Mouse (Mus musculus) inflammation-experienced regulatory T-cells, adult 6 months (primary cell): ENCODE data around the gene Atp5g2. TPM values are rescaled to one million over a fixed set of nuclear protein-coding genes. Genes with fewer than 3 reads are reported as not detected.

Experiments used
- ATAC-seq: one replicate; pipeline ENCODE4 v1.8.0; 2017
- polyA plus RNA-seq, 3 experiments: library from polyadenylated mRNA; unstranded; fragments of 100-300 nt; shearing (Covaris generic); gene quantifications; one replicate each; pipeline ENCODE4 v1.2.1; 2017

Gene Atp5g2
- 10 to 100 TPM; 32.4 to 64.3 (median 37.5) TPM for polyA plus RNA-seq

DNA sequence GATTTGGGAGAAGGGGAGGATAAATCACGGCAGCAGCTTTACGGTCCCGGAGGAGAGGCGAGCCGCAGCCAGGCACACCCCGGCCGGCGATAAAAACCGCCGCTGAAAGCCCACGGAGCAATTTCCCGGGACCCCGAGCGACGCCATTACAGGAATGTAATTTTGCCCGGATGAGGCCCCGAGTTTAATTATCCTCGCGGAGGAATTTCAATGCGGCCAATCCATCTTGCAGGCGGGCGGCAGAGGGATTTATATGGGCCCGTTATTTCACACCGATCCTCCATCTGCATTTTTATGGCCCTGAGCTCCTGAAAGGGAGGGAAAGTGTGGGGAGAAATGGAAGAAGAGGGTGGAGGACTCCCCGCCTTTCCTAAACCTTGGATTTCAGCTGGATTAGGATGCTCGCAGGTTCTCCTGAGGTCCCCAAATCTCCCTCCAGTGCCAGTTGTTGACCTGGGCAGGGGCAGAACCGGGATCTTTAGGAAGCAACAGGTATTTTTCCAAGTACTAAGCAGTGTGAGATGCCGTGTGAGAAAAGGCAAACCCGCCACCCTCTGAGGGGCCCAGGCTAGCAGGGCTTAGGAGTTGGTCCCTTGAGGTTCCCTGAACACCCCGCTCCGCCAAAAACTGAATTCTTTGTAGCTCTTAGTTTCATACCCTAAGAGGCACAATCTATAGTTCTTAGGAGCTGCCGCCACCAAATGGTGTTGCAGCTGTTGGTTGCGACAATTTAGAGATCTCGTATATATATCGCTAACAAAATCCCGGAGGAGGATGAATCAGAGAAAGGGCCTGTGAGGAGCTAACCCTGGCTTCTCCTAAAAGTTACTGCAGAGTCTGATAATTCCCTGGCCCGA, at the start of gene Atp5g2:
Gene Atp5g2, minus strand, starts transcription at position 138 of the 857 bp plus-strand sequence.
- ATAC-seq: no peak

DNA sequence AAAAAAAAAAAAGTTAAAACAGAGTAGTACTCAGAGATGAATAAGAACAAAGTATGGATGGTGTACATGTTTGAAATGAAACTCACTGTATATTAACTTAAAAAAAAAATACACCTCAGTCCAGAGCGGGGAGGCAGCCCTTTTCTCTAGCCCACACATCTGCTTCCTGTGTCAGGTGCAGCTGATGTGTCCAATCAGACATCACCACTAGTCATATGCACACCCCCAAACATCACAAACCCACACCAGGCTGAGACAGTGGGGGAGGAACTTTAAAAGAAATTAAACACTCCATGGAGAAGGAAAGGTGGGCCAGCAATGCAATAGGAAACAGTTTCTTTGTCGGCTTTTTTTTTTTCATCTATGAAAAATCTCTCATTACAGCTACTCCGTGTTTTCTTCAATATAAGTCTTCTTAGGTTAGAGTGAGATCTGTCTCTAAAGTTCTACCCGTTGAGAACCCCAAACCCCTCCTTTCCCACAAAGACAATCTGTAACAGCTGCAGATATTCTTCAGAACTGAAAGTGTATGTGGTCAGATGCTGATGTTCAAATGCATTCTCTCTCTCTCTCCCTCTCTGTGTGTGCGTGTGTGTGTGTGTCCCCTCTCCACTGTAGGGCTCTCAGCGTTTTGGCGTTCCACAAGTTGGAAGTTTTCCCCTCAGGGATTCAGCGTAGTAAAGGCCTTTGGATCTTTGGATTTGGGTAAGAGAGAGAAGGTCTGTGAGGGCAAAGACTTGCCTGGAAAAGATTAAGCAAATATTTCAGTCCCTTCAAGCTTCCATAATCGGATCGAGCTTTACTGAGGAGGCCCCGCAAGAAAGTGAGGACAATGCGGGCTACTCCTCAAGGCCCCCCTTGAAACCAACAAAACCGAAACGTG, 49.1 kb upstream of the Atp5g2 start:
- peak; percentile 59 for ATAC-seq

DNA sequence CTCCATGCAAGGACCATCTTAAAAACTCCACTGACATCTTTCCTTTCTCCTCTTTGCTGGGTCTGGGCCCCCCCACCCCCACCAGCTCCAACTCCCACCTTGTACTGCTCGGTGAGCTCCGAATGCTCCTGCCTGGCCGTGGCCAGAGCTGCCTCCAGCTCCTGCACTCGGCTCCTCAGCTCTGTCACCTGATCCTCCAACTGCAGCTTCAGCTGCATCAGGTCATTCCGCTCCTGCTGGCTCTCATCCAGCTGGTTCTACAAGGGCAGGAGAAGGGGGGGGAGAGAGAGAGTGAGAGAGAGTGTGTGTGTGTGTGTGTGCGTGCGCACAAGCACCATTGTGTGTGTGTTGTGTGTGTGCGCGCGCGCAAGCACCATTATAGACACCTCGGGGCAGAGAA, 44.0 kb upstream of the Atp5g2 start:
- no peak for ATAC-seq

DNA sequence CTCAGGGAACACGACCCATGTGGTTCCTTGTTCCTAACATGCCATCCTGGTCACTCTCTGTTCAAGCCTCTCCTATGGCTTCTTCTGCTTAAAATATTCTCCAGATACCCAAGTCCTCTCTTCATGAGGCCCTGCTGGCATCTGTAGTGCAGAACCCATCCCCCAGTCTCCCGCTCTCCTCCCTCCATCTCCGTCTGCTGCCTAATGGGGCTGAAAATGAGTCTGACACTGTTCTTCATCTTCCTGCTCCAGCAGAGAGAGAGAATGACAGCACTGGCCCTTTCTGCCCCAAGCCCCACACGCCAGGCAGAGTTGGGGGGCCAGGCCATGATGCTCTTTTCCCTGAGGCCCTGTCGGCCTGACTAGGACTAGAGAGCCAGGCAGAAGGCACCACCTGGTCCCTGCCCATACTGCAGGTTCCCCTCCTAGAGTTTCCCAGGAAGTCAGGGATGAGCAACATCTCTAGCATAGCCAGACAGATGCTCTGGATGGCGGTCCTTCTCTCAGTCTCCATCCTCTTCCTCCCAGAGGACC, 35.7 kb upstream of the Atp5g2 start:
- no peak for ATAC-seq

DNA sequence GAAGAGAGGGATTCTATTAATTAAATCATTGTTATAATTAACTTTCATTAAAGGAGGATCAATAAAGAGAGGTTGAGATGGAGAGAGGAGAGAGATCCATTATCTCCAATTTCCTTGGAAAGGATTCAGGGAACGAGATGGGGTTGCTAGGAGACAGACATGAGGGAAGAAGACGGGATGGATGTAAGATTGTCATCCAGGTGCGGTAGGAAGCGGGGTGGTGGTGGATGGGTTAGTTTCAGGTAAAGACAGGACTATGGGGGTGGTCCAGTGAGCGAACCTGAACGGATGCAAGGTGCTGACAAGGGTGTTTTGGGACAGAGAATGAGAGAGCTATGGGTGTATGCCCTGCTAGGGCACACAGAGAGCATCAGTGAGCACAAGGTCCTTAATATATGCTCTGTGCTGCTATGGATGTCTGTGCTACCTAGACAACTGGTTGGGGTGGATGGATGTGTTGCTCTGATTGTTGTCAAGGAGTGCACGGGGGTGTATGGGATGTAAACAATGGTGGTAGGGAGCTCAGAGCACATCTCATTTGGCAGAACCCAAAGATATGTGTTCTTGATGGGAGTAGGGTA, 33.9 kb upstream of the Atp5g2 start:
- ATAC-seq: no peak

DNA sequence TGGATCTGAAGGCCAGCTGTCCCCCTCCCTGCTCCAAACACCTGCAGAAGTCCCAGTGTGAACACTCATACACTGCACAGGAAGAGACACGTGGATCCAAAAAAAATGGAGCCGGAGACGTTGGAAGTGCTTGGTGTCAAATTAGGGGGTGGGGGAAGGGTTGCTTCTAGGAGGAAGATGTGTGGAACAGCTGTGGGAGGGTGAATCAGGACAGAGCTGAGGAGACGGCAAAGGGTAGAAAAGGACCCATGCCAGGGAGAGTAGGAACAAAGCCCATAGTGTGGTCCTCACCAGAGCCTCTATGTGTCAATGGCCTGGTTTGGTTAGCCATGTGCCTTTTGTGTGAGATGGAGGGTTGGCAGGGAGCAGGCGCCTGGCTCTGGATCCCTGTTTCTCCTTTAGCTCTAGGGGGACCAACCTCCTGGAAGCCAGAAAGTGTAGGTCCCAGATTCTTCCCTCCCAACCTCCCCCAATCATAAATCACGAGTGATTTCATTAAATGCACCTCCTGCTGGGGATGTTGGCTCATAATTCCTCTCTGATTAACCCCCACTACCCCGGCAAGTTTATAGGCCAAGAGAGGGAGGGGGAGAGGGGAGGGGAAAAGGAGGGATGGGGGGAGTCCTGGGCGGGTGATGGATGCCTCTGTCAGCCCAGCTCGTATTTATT, 33.2 kb upstream of the Atp5g2 start:
- ATAC-seq: no peak

DNA sequence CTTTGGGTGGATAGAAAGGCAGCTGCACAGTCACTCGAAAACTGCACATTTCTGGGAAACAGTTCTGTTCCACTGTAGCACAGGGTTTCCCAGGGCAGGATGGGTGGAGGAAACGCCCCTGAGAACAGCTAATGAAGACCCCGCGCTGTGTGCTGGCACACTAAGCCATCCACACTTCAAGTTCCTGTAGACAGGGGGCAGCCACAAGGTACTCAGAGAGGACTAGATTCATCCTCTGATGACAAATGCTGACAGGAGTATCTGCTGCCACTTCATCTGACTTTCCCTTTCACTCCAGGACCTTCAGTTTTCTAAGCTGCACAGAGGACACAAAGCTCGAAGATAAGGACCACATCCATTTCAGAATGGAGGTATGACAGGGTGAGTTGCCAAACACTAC, 32.7 kb upstream of the Atp5g2 start:
- ATAC-seq: no peak

DNA sequence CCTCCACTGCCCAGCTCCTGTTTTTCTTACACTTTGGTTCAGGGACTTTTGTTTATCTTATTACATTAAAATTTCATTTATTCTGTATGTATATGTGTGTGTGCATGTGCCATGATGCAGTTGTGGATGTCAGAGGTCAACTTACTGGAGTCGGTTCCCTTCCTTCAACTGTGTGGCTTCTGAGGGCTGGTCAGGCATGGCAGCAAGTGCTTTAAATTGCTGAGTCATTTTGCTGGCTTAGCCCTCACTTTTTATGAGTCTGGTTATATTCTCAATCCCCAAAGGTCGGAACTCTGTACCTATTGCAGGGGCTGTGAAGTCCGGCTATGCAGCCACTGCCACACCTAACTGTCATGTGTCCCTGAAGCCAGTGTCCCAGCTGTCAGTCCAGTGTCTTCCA, 30.8 kb upstream of the Atp5g2 start:
- no peak for ATAC-seq

DNA sequence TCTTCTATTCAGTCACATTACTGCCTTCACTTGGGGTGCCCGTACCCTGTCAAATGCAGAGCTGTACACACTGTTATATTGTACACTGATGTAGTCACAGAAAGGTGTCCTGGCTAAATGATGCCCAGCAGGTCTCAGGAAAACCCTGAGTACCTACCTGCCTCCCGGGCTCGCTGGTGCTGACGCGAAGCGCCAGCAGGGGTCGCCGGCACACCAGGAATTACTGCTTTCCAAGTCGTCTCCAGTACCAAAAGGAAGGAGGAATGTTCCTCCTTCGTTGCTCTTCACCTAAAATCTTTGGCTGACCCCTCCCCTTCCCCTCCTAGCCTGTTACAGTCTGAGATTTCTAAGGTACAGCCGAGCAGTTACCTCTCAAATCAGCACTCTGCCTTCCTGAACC, 26.0 kb upstream of the Atp5g2 start:
- peak; percentile 52 for ATAC-seq

DNA sequence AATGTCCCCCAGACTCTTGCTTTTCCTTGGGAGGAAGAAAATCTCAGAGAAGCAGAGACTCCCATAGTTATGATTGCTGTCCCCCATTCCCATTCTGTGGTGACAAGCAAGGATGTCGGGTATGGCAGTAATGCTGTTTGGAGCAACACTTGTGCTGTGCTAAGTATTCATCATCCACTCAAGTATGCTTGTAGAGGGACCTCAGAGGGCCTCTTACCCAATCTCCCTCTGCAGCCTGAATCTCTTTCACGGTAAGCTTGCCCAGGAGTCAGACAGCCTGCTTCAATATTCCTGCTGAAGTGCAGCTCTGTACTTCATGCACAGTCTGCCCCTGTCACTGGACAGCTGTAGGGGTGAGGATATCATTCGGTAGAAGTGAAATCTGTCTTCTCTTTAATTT, 24.7 kb upstream of the Atp5g2 start:
- no peak for ATAC-seq

DNA sequence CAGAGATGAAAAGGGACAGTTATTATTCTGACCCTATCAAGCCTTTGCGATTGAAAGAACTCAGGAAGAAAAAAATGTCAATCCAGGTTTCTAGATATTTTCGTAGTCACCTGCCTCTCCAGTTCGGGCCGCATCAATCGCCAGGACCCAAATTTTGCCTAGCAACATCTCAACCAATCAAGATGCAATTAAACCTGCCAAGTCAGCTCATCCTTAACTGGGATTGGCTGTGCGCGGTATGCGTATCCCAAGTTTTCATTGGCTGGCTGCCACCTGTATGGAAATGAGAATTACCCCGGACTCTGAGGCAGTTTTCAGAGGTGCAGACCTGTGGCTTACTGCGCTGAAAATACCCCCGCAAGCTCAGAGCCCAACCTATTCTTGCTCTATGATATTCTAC, 21.4 kb upstream of the Atp5g2 start:
- no peak for ATAC-seq

DNA sequence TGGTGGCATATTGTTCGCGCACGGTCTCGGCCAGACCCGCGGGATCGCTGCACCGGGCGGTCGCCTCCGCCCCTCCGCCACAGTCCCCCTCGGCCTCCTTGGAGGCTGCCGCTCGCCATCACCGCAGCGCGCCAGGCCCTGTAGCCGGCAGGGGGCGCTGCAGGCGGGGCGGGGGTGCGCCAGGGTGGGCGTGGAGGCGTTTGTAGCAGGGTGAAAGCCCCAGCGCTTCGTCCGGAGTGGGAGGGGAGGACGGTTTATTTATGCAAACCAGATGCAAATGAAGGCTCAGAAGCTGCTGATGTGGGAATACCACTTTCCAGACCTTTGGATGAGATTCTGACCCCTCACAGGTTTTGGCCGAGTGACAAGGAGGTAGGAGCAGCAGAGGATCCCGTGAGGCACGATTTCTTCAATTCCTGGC, 20.8 kb upstream of the Atp5g2 start:
- no peak for ATAC-seq

DNA sequence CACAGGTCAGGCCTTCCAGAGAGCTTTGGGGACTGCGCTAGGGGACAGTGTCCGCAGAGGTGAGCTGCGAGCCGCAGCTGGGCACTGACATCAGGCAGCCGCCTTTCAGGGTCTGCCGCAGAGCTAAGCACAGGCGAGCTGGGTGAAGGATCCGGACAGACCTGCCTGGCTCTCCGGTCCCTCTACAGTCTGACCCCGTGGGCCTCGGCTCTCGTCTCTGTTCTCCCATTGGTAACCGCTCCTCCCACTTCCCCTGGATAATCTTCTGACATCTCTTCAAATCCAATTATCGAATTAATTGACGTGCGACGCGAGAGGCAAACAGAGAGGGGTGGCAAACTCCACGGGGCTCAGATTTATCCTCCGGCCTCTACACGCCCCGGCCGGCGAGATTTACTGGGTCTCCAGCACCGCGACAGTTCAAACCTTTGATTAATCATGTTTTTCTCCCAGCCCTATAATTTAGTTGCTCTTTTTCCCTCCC, 20.2 kb upstream of the Atp5g2 start:
- ATAC-seq: no peak

DNA sequence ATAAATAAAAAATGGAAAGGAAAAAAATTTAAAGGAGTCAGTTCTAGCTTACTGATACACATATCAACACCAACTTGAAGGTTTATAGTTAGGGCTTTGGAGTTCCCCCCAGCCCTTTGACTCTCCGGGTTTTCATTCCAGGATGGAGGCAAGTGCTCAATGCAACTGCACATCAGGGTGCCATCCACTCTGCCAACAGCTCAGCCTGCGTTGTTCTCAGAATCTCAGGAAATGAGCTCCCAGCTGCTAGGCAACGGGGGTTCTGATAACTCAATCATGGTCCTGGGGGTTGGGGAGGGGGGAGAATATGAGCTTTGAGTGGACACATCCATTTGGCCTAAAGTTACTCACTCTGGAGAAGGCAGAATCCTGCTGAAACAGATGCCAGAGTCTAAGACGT, 13.6 kb upstream of the Atp5g2 start:
- ATAC-seq: no peak

DNA sequence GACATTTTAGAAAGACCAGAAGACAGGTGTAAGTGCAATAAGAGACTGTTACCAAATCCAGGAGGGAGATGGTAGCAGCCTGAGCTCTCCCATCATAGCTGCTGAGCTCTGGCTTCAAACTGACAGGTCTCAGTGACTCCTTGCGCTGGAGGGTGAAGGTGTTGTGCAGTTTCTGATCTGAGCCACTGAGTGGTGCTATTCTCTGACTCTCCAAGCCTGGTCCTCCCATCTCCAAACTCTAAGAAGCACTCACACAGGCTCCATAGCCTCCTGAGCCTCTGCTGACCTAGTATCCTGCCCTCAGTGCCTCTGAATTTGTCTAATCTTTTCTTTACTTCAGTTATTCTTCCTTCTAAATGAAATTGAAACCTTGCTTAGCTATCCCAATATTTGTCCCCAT, 11.5 kb upstream of the Atp5g2 start:
- ATAC-seq: no peak

DNA sequence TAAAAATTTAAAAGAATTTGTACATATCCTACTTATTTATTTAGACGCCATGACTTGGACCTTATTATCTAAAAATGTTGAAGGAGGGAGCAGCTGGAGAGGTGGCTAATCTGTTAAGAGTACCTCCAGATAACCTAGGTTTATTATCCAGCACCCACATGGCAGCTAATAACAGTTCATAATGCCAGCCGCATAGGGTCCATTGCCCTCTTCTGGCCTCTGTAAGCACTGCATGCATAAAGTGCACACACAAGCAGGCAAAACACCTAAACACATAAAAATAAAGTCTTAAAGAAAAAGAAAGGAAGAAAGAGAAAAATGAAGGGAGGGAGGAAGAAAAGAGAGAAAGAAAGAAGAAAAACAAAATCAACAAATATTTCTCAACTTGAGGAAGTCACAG, 4.2 kb upstream of the Atp5g2 start:
- ATAC-seq: no peak

DNA sequence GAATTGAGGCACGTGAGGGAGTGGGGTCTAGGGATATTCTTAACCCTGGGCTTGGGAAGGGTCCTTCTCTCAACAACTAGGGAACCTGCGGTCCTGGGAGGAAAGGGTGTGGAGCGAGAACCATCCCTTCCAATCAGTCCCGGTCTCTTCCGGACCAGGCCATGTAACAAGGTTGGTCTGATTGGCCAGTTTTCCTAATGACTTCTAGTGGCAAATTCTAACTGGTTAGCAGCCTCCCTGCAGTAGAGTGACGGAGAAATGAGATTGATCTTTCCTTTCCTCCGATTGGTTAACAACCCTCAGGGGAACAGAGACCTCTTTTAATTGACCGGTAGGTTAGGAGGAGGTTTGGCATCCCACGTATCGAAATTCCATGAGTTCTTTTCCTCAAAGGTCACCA, 1.4 kb upstream of the Atp5g2 start:
- no peak for ATAC-seq

DNA sequence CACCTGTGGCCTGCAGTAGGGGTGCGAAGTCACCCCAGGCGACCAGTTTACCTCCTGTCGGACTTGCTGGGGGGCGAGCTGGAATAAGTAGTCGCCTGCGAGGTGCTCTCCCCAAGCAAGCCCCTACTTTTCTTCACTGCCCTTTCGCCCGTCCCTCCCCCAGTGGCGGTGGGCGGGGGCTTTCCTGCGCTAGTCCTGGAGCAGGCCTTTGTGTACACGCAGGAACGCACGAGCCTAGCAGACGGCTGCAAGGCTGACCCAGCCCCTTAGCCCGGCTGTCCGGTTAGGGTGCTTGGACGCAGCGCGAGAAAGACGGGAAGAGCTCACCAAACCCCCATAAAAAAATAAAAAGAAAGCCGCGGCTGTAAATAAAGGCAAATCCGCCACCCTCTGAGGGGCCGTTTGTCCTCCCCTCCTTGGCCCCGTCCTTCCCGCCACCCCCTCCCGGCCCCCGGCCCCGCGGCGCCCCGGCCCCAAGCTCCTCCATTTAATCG, 384 bp downstream of the Atp5g2 start:
- ATAC-seq: no peak

DNA sequence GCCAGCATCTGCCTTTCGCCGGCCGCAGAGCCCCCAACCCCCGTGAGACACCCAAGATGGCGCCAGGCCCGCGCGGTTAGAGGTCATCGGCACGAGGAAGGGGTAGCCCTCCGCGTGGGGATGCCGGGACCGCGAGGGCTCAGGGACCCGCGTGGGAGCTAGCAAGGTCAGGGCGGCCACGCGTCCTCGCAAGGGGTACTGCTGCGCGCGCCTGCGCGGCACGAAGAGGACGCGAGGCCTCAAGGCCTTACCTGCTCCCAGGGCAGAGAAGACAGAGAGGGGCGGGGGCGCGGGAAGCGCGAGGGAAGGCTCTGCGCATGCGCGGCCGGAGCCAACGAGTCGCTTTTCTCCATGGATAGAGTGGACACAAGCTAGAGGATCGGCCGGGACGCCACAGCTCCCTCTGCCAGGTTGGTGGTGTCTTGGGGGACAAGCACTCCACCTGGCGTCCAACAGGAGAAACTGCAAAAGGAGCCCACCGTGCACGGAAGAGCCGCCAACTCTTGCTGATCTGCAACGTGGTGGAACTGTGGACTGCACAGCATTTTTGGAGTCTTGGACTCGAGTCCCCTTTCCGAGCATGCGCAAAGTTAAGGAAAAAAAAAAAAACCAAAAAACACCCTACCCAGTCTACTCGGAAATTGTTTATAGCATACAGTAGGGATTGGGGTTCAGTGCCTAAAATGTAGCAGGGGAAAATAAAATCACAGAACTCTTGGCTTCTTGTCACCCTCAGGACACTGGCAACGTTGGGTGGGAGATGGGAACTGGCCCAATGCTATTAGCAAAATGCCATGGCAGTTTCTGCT, 1.2 kb downstream of the Atp5g2 start:
- peak; percentile 93 for ATAC-seq

DNA sequence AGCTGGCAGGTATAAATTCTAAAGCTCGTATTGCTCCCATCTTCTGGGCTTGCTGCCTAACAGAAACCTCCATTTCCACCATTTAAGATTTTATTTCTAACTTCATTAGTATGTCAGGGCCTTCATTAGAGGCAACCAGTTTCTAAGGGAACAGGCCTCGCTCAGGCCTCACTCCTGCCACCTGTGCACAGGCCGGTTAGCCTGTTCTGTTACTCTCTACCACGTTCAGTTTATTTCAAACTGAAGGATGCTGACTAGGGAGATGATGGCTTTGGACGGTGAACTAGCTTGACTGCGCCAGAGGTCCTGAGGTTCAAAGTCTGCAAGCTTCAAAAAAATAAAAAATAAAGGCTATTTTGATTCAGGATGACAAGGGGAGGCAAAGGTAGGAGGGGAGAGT, 1.9 kb downstream of the Atp5g2 start:
- no peak for ATAC-seq

DNA sequence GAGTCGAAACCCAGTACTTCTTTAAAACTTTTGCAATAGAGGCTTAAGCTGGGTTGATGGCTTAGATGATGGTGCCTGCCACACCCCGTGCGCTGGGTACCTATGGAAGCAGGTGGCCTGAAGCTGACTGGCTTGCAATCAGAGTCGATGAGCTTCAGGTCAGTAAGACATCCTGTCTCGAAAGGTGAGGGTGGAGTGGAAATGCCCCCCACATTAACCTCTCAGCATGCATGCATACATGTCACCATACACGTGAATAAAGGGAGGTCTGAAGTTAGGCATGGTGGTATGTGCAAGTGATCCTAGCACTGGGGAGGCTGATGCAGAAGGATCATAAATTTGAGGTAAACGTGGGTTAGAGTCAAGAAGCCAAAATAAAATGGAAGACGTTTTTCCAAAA, 2.6 kb downstream of the Atp5g2 start:
- ATAC-seq: no peak
